Mouse (Mus musculus) heart, postnatal 14 days (tissue): Measurements from ENCODE around the gene Tex101. TPM values are rescaled to one million over a fixed set of nuclear protein-coding genes. Genes with fewer than 3 reads are reported as not detected.
"Not testable (repeated sequence)": the region's sequence is repeated elsewhere in the genome, so short reads cannot be mapped to it uniquely, and the experiment has no call there.

ENCODE experiments used
- DNase-seq, 2 experiments: peaks; one replicate each; pipeline ENCODE4 v3.0.0; 2021 to 2022
- intact Hi-C: fragments of 180-260 bp; cut with DNase I; formaldehyde crosslinking; loops from one replicate; pipeline ENCODE4 v1.15.1; 2025
- long read RNA-seq, 2 experiments: library from polyadenylated mRNA; stranded (forward); transcript quantifications; one replicate each; pipeline ENCODE4 v2.0.0; 2021
- total RNA-seq, 2 experiments: library from RNA; stranded (reverse); gene quantifications; 2 replicates each; pipeline ENCODE4 v1.2.3; 2021

Gene Tex101
- total RNA-seq = not detected
- long read RNA-seq, experiment 1 = 0 reads
- long read RNA-seq, experiment 2 = 0 reads

GRCm38 (mm10) chr7:24676575-24676974 is at the start of gene Tex101:
TSS of gene Tex101 (minus strand) at chr7:24676675.
- intact Hi-C loops = no loop called here

GRCm38 (mm10) chr7:24715039-24715438 is 38.6 kb upstream of the Tex101 start:
- intact Hi-C loops = no loop called here
- no peak for DNase-seq

More at GRCm38 (mm10) chr7:24676575-24676974, at the start of gene Tex101:
- no peak for DNase-seq

GRCm38 (mm10) chr7:24708832-24709292 is 32.4 kb upstream of the Tex101 start, which contains the start of gene BC049730:
TSS of gene BC049730 (plus strand) at chr7:24709242.
- intact Hi-C loops = no loop called here

GRCm38 (mm10) chr7:24702841-24703240 is 26.4 kb upstream of the Tex101 start:
- intact Hi-C loops, DNase-seq: not testable (repeated sequence)

More at GRCm38 (mm10) chr7:24708832-24709292, 32.4 kb upstream of the Tex101 start, which contains the start of gene BC049730:
- DNase-seq = no peak

GRCm38 (mm10) chr7:24697891-24698290 is 21.4 kb upstream of the Tex101 start:
- DNase-seq, intact Hi-C loops: not testable (repeated sequence)

- DNase-seq, intact Hi-C loops: not testable (repeated sequence)
Measured at GRCm38 (mm10) chr7:24692693-24693092, 16.2 kb upstream of the Tex101 start.

- DNase-seq, intact Hi-C loops: not testable (repeated sequence)
Measured at GRCm38 (mm10) chr7:24687519-24687918, 11.0 kb upstream of the Tex101 start.

- peak in 1 of 2 experiments; percentile 6 for DNase-seq
- intact Hi-C loops = not testable (repeated sequence)
Measured at GRCm38 (mm10) chr7:24684121-24684520, 7.6 kb upstream of the Tex101 start.

GRCm38 (mm10) chr7:24671944-24672439 is 4.5 kb downstream of the Tex101 start:
- no peak for DNase-seq
- intact Hi-C loops = loop anchor here (2.0 kb wide), 1 partner anchor 49 kb away; no protein-coding TSS in a partner anchor

GRCm38 (mm10) chr7:24664959-24665358 is 11.5 kb downstream of the Tex101 start:
- DNase-seq = no peak
- intact Hi-C loops = loop anchor here (10.0 kb wide), 1 partner anchor 190 kb away; no protein-coding TSS in a partner anchor

GRCm38 (mm10) chr7:24664301-24664700 is 12.2 kb downstream of the Tex101 start:
- intact Hi-C loops = loop anchor here (10.0 kb wide), 1 partner anchor 190 kb away; no protein-coding TSS in a partner anchor
- no peak for DNase-seq

- DNase-seq = peak; percentile 55 to 74
- intact Hi-C loops = loop anchor here (1.0 to 10.0 kb wide), 2 partner anchors 61 to 188 kb away; no protein-coding TSS in a partner anchor
Measured at GRCm38 (mm10) chr7:24662575-24662974, 13.9 kb downstream of the Tex101 start.

GRCm38 (mm10) chr7:24661118-24661904 is 15.2 kb downstream of the Tex101 start:
- no peak for DNase-seq
- intact Hi-C loops = loop anchor here (10.0 kb wide), 1 partner anchor 187 kb away; no protein-coding TSS in a partner anchor

- intact Hi-C loops = loop anchor here (10.0 kb wide), 1 partner anchor 185 kb away; no protein-coding TSS in a partner anchor
- no peak for DNase-seq
Measured at GRCm38 (mm10) chr7:24659737-24660357, 16.6 kb downstream of the Tex101 start.

- peak; percentile 62 to 68 for DNase-seq
- intact Hi-C loops = loop anchor here (2.0 kb wide), 1 partner anchor 53 kb away; no protein-coding TSS in a partner anchor
Measured at GRCm38 (mm10) chr7:24653681-24654080, 22.8 kb downstream of the Tex101 start.

GRCm38 (mm10) chr7:24646486-24646885 is 30.0 kb downstream of the Tex101 start:
- DNase-seq = no peak
- intact Hi-C loops = no loop called here

- DNase-seq = no peak
- intact Hi-C loops = no loop called here
Measured at GRCm38 (mm10) chr7:24644996-24645395, 31.5 kb downstream of the Tex101 start.

GRCm38 (mm10) chr7:24644492-24644891 is 32.0 kb downstream of the Tex101 start:
- intact Hi-C loops = no loop called here
- no peak for DNase-seq

- peak; percentile 35 to 53 for DNase-seq
- intact Hi-C loops = no loop called here
Measured at GRCm38 (mm10) chr7:24642491-24642890, 34.0 kb downstream of the Tex101 start.

- intact Hi-C loops = no loop called here
- no peak for DNase-seq
Measured at GRCm38 (mm10) chr7:24640450-24640849, 36.0 kb downstream of the Tex101 start.
